Mouse (Mus musculus) liver, adult 2 months (tissue): ENCODE measurements at regions not wholly inside any gene's neighbourhood (a gene's known extent, or its start where the extent isn't known, plus 50 kb on each side); places are given as distances from the start of the nearest gene placed in this dataset.
"Not testable (repeated sequence)": the region's sequence is repeated elsewhere in the genome, so short reads cannot be mapped to it uniquely, and the experiment has no call there.

Experiments
- CTCF ChIP-seq: fragments of 200-500 bp; IDR thresholded peaks from 2 replicates; pipeline ENCODE4 v1.5.1; 2011; ENCODE audit warnings: low read depth, low read length, control low read depth
- POLR2A ChIP-seq: fragments of 200-500 bp; IDR thresholded peaks from 2 replicates; pipeline ENCODE4 v1.6.1; 2011; ENCODE audit warnings: low read length, control low read depth; ENCODE audit not compliant: insufficient read depth; ENCODE audit errors: extremely low read depth

DNA sequence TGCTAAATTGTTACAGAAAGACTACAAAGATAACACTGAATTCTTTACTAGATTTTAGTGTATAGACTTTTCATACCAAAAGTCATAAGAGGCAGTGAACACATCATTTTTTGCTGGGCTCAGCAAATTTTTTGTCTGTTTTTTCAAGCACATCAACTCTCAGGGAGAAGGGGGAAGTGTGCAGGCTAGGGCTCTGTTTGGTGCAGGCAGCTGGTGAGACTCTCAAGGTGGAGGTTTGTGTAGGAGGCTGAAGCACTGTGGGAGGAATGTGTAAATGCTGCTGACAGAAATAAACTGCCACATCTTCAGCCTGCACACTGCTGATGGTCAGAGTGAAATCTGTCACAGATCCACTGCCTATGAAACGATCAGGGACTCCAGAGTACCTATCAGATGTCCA, 551.9 kb downstream of the Rpia start:
- not testable (repeated sequence) for TF ChIP-seq CTCF, POLR2A
